Mouse (Mus musculus) cortical plate, adult 2 months (tissue): ENCODE results near the gene Stk36.

Experiments used
- CTCF ChIP-seq: fragments of 200-500 bp; IDR thresholded peaks from 2 replicates; pipeline ENCODE4 v1.5.1; 2011; ENCODE audit warnings: mild to moderate bottlenecking, control low read depth, low read length; ENCODE audit not compliant: insufficient read depth; ENCODE audit errors: extremely low read depth
- POLR2A ChIP-seq: fragments of 200-500 bp; IDR thresholded peaks from 2 replicates; pipeline ENCODE4 v1.6.1; 2011; ENCODE audit warnings: mild to moderate bottlenecking, low read length, control low read depth; ENCODE audit not compliant: insufficient read depth; ENCODE audit errors: extremely low read depth

DNA sequence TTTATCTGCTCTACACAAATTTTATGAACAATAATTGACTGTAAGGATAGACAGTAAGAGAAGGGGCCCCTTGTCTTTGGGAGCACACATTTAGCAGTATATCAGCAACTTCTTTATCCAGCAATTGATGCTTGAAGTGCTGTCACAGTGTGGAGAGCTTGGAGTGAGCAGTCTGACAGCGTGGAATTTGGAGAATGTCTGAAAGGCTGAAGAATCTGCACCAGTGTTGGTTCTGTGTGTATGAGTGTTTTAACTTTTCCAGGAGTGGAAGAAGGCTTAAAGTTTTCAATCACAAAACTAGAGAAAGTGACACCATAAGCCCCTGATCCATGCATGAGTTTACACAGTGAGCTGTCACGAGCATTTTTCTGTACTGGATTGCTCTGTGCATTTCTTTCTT is 42.3 kb downstream of the Stk36 start:
- TF ChIP-seq POLR2A, result no peak
- no peak for TF ChIP-seq CTCF
